ENCODE assay signal across 8 mouse cellular contexts in the genomic region with DNA sequence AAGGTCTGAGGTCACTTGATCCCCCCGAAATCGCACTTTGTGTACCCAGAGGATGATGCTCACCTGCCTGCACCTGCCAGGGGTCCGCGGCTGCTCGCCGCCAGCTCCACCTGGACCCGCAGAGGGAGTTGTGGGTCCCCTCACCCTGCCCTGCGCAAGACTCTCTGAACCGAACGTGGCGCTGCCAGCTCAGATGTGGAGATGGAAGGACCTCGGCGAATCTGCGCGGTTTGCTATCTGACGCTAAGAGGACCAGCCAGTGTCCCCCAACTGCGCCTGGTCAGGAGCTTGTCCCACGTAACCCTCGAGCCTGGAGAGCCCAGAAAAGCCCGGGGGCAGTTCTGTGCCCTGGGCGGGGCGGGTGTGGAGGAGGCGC. TPM values are rescaled to one million over a fixed set of nuclear protein-coding genes. Genes with fewer than 3 reads are reported as not detected.
DNase-seq lines count a peak whose midpoint lies in the region; ATAC-seq and TF ChIP-seq lines count a peak whose summit lies in the region.

A gene (minus strand): TSS at position 232 of the 376 bp plus-strand sequence.

- no peaks in the 10 kb centered on the region for H3K4me1 ChIP-seq in G1E (ENCODE audit: insufficient read depth, low read depth, low read length)
- H3K4me1 ChIP-seq in hindbrain, embryonic 13.5 days (replicated peaks), result peaks cover 52% of the 10 kb centered on the region
- peaks cover 10% of the 10 kb centered on the region; the same call in 1 of the 2 replicates for H3K4me1 ChIP-seq in midbrain, embryonic 14.5 days (ENCODE audit: control insufficient read depth, insufficient read depth, low read length)

- H3K36me3 ChIP-seq in G1E (replicated peaks), result no peaks in the 10 kb centered on the region
- H3K36me3 ChIP-seq in hindbrain, embryonic 13.5 days, result no peaks in the 10 kb centered on the region
- no peaks in the 10 kb centered on the region for H3K36me3 ChIP-seq in midbrain, embryonic 14.5 days (ENCODE audit: control insufficient read depth, insufficient read depth, low read length)

- TF ChIP-seq CTCF in G1E (IDR thresholded peaks at IDR 0.05; ENCODE audit: low read depth, low read length), result no peak

- H3K4me2 ChIP-seq in hindbrain, embryonic 13.5 days, result peak within 1 kb of the TSS; percentile 94
- peak within 1 kb of the TSS; percentile 89 for H3K4me2 ChIP-seq in midbrain, embryonic 14.5 days (ENCODE audit: low read length)

- H3K4me3 ChIP-seq in G1E (ENCODE audit: low read depth, low read length), result peak within 1 kb of the TSS; percentile 33; the same call in 1 of the 2 replicates
- peak within 1 kb of the TSS; percentile 55 for H3K4me3 ChIP-seq in hindbrain, embryonic 13.5 days
- peak within 1 kb of the TSS; percentile 49 for H3K4me3 ChIP-seq in midbrain, embryonic 14.5 days (replicated peaks; ENCODE audit: low read depth, low read length)

- H3K9me3 ChIP-seq in G1E (replicated peaks), result peaks cover 82% of the 10 kb centered on the region
- no peaks in the 10 kb centered on the region for H3K9me3 ChIP-seq in hindbrain, embryonic 13.5 days
- no peaks in the 10 kb centered on the region for H3K9me3 ChIP-seq in midbrain, embryonic 14.5 days (ENCODE audit: control insufficient read depth, low read length)

- peaks cover 3% of the 10 kb centered on the region; the same call in 1 of the 2 replicates for H3K27me3 ChIP-seq in G1E (ENCODE audit: insufficient read depth, low read length)
- peaks cover 57% of the 10 kb centered on the region for H3K27me3 ChIP-seq in hindbrain, embryonic 13.5 days
- H3K27me3 ChIP-seq in midbrain, embryonic 14.5 days (ENCODE audit: control insufficient read depth, insufficient read depth, low read length), result peaks cover 34% of the 10 kb centered on the region

- peak within 1 kb of the TSS; percentile 75 for H3K9ac ChIP-seq in hindbrain, embryonic 13.5 days
- peak within 1 kb of the TSS; percentile 63 for H3K9ac ChIP-seq in midbrain, embryonic 14.5 days (replicated peaks; ENCODE audit: low read length)

- no peak for ATAC-seq in G1E (ENCODE audit: extremely low read depth, insufficient number of reproducible peaks, low FRiP score, poor library complexity, severe bottlenecking)
- ATAC-seq in hindbrain, embryonic 13.5 days (ENCODE audit: low FRiP score), result peak; percentile 47; the same call in 1 of the 2 replicates
- ATAC-seq in midbrain, embryonic 14.5 days (ENCODE audit: low FRiP score, low TSS enrichment), result no peak

- H3K27ac ChIP-seq in hindbrain, embryonic 13.5 days, result peak within 1 kb of the TSS; percentile 78
- peak within 1 kb of the TSS; percentile 74 for H3K27ac ChIP-seq in midbrain, embryonic 14.5 days (replicated peaks; ENCODE audit: low read depth, low read length)

- under 1% methylated on average over 23 of the region's 23 CpGs for WGBS in hindbrain, embryonic 13.5 days
- under 1% methylated on average over 23 of the region's 23 CpGs for WGBS in midbrain, embryonic 14.5 days

- DNase-seq in frontal cortex, adult 2 months (ENCODE audit: extremely low spot score in 1 of 2, low spot score in 1 of 2), result peak in 1 of 2 experiments; percentile 16
- DNase-seq in frontal cortex, postnatal 14 days (ENCODE audit: low spot score in 2 of 2), result no peak
- no peak for DNase-seq in G1E (ENCODE audit: low spot score)
- DNase-seq in midbrain, embryonic 14.5 days, result peak; percentile 62
- DNase-seq in thymus, postnatal 4 days, result no peak
- no peak for DNase-seq in cerebellum, adult 9-10 months
- DNase-seq in thymus, adult 18-20 months, result no peak

RNA-seq across cellular contexts. Expression of the gene that starts here (rescaled TPM):
- 11.7 and 12.2 TPM in 2 replicates for polyA plus RNA-seq in frontal cortex, adult 2 months (2012; rRNA removed)
- not detected in 2 replicates for total RNA-seq in G1E (2014; fragmentation: Nextera tagmentation)
- total RNA-seq in G1E (2017), result 0.16 TPM in 1 of 2 replicates, not detected in the other
- polyA plus RNA-seq in G1E (2012), result not detected in 2 replicates
- 23.1 and 24.8 TPM in 2 replicates for polyA plus RNA-seq in hindbrain, embryonic 13.5 days (2015; fragmentation: Nextera tagmentation; extraction: Ambion mirVana)
- 29.0 and 34.7 TPM in 2 replicates for polyA plus RNA-seq in midbrain, embryonic 14.5 days (2014; fragmentation: Nextera tagmentation; extraction: Ambion mirVana)

Comparison
In these comparisons a context has a peak if more than half of its experiments do, and no peak if none do; other contexts are left out.
1. RNA of the gene that starts here (polyA plus RNA-seq): 29.0 to 34.7 TPM in midbrain, embryonic 14.5 days, 23.1 to 24.8 TPM in hindbrain, embryonic 13.5 days and 11.7 to 12.2 TPM in frontal cortex, adult 2 months; not detected in G1E; every median in the first group is over 10 times any median in the second.
2. Peak in every context shown above with its lines, with median percentiles within 50 percentile points of each other: H3K4me3 ChIP-seq.